Mouse (Mus musculus) liver, postnatal 0 days (tissue): ENCODE results near the gene Abcf2.

Experiments
- CTCF ChIP-seq: sonication (generic); IDR thresholded peaks from 2 replicates; pipeline ENCODE4 v1.5.1; 2016; ENCODE audit warnings: antibody characterized with exemption, low read depth
- EP300 ChIP-seq: IDR thresholded peaks from 2 replicates; pipeline ENCODE4 v1.6.1; 2016; ENCODE audit warnings: antibody characterized with exemption, low read depth, mild to moderate bottlenecking

DNA sequence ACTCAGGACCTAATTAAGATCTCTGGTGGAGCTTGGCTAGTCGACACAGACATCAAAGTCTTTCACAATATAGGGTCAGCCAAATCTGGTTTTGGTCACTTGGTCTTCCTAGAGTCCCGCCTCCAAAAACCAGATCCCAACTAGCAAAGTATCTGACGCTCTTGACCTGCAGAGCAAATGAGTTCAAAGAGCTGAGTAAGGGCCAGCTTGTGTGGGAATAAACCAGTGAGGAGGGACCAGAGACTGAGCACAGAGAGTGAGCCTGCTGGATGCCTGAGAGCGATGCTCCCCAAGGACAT, 47.5 kb upstream of the Abcf2 start:
- TF ChIP-seq CTCF (no peak), EP300 (no peak)
